Mouse (Mus musculus): Measurements from ENCODE around the gene Apom. TPM values are rescaled to one million over a fixed set of nuclear protein-coding genes. Genes with fewer than 3 reads are reported as not detected.

The Apom gene
- polyA plus RNA-seq, 1 experiment from 2014 or later: 27.5 TPM

DNA sequence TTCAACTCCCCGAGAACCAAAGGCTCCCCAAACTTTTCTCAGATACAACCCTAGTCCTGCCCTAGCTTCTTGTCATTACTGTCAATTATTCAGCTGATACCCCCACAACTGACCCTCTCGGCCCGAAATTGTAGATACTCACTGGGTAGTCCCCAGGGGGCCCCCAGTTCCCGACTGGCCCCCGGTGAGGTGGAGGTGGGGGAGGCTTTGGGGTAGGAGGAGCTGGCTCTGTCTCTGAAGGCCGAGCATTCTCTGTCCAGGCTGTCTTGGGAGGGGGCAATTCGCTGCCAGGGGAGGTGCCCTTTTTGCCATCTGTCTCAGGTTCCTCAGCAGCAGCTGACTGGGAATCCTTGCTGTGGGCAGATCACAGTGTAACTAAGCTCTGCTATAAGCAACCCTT, 27.8 kb upstream of the Apom start:
- no peak overlapping the region for H3K9ac ChIP-seq (replicated peaks; ENCODE audit: low read length)
- H3K4me3 ChIP-seq (ENCODE audit: low read length): no peak overlapping the region
- H3K9me3 ChIP-seq (ENCODE audit: low read length): no peaks in the 10 kb centered on the region
- ATAC-seq (ENCODE audit: low FRiP score, low TSS enrichment): no peak
- WGBS: 78% methylated on average over 7 of the region's 7 CpGs
- H3K27ac ChIP-seq (ENCODE audit: low read length): no peak overlapping the region
- H3K4me1 ChIP-seq (ENCODE audit: insufficient read depth, low read length): peaks cover 21% of the 10 kb centered on the region
- H3K27me3 ChIP-seq (ENCODE audit: insufficient read depth, low read length): no peaks in the 10 kb centered on the region
- H3K4me2 ChIP-seq (replicated peaks; ENCODE audit: low read depth, low read length): no peak overlapping the region
- H3K36me3 ChIP-seq (ENCODE audit: insufficient read depth, low read length): peaks cover 78% of the 10 kb centered on the region

GRCm38 (mm10) chr17:35158850-35159593, 27.2 kb upstream of the Apom start:
- peaks cover 21% of the 10 kb centered on the region for H3K4me1 ChIP-seq (ENCODE audit: insufficient read depth, low read length)
- 92% methylated on average over 16 of the region's 16 CpGs for WGBS
- ATAC-seq (ENCODE audit: low FRiP score, low TSS enrichment): no peak

GRCm38 (mm10) chr17:35157661-35158175, 25.9 kb upstream of the Apom start:
- H3K27ac ChIP-seq (ENCODE audit: low read length): no peak overlapping the region
- peaks cover 12% of the 10 kb centered on the region for H3K4me1 ChIP-seq (ENCODE audit: insufficient read depth, low read length)
- WGBS: 94% methylated on average over 8 of the region's 8 CpGs
- no peak for ATAC-seq (ENCODE audit: low FRiP score, low TSS enrichment)
- H3K27me3 ChIP-seq (ENCODE audit: insufficient read depth, low read length): no peaks in the 10 kb centered on the region
- no peak overlapping the region for H3K9ac ChIP-seq (replicated peaks; ENCODE audit: low read length)
- peaks cover 98% of the 10 kb centered on the region for H3K36me3 ChIP-seq (ENCODE audit: insufficient read depth, low read length)
- no peaks in the 10 kb centered on the region for H3K9me3 ChIP-seq (ENCODE audit: low read length)
- no peak overlapping the region for H3K4me3 ChIP-seq (ENCODE audit: low read length)
- no peak overlapping the region for H3K4me2 ChIP-seq (replicated peaks; ENCODE audit: low read depth, low read length)

More at GRCm38 (mm10) chr17:35158850-35159593, 27.2 kb upstream of the Apom start:
- H3K4me2 ChIP-seq (replicated peaks; ENCODE audit: low read depth, low read length): no peak overlapping the region
- H3K36me3 ChIP-seq (ENCODE audit: insufficient read depth, low read length): peaks cover 84% of the 10 kb centered on the region
- H3K27me3 ChIP-seq (ENCODE audit: insufficient read depth, low read length): no peaks in the 10 kb centered on the region
- no peak overlapping the region for H3K9ac ChIP-seq (replicated peaks; ENCODE audit: low read length)
- no peak overlapping the region for H3K4me3 ChIP-seq (ENCODE audit: low read length)
- H3K27ac ChIP-seq (ENCODE audit: low read length): no peak overlapping the region
- H3K9me3 ChIP-seq (ENCODE audit: low read length): no peaks in the 10 kb centered on the region

DNA sequence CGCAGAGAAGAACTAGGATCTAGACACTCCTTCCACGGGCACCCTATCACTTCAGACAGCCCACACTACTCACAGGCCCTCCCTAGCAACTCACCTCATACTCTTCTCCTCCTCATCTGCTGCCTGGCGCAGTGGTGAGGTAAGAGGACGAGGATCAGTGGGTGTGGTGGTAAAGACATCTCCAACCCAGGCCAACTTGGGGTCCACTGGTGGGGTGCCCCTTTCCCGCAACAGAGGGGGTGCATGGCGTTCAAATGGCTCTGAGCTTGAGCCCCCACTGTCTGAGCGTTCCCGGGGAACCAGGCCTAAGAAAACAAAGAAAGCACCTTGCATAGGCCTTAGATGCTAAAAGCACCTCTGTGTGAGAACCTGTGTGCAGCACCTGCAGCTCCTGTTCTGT, 25.4 kb upstream of the Apom start:
- Histone ChIP-seq H3K4me3 (ENCODE audit: low read length) (no peak overlapping the region), H3K27ac (ENCODE audit: low read length) (no peak overlapping the region), H3K4me2 (replicated peaks; ENCODE audit: low read depth, low read length) (no peak overlapping the region), H3K27me3 (ENCODE audit: insufficient read depth, low read length) (no peaks in the 10 kb centered on the region), H3K9me3 (ENCODE audit: low read length) (no peaks in the 10 kb centered on the region), H3K9ac (replicated peaks; ENCODE audit: low read length) (no peak overlapping the region), H3K36me3 (ENCODE audit: insufficient read depth, low read length) (peaks cover 99% of the 10 kb centered on the region), H3K4me1 (ENCODE audit: insufficient read depth, low read length) (peaks cover 8% of the 10 kb centered on the region)
- WGBS: 86% methylated on average over 8 of the region's 8 CpGs
- no peak for ATAC-seq (ENCODE audit: low FRiP score, low TSS enrichment)

GRCm38 (mm10) chr17:35156461-35157200, 24.8 kb upstream of the Apom start:
- no peaks in the 10 kb centered on the region for H3K27me3 ChIP-seq (ENCODE audit: insufficient read depth, low read length)
- 89% methylated on average over 33 of the region's 33 CpGs for WGBS
- ATAC-seq (ENCODE audit: low FRiP score, low TSS enrichment): no peak

GRCm38 (mm10) chr17:35155451-35155850, 23.6 kb upstream of the Apom start:
- 84% methylated on average over 12 of the region's 12 CpGs for WGBS
- H3K27me3 ChIP-seq (ENCODE audit: insufficient read depth, low read length): no peaks in the 10 kb centered on the region
- H3K36me3 ChIP-seq (ENCODE audit: insufficient read depth, low read length): peaks cover 97% of the 10 kb centered on the region
- H3K4me1 ChIP-seq (ENCODE audit: insufficient read depth, low read length): no peaks in the 10 kb centered on the region
- no peak overlapping the region for H3K4me3 ChIP-seq (ENCODE audit: low read length)
- H3K4me2 ChIP-seq (replicated peaks; ENCODE audit: low read depth, low read length): no peak overlapping the region
- H3K9me3 ChIP-seq (ENCODE audit: low read length): no peaks in the 10 kb centered on the region
- no peak for ATAC-seq (ENCODE audit: low FRiP score, low TSS enrichment)
- no peak overlapping the region for H3K9ac ChIP-seq (replicated peaks; ENCODE audit: low read length)
- H3K27ac ChIP-seq (ENCODE audit: low read length): no peak overlapping the region

More at GRCm38 (mm10) chr17:35156461-35157200, 24.8 kb upstream of the Apom start:
- peaks cover 100% of the 10 kb centered on the region for H3K36me3 ChIP-seq (ENCODE audit: insufficient read depth, low read length)
- peaks cover 1% of the 10 kb centered on the region; the same call in 1 of the 2 replicates for H3K4me1 ChIP-seq (ENCODE audit: insufficient read depth, low read length)
- H3K9me3 ChIP-seq (ENCODE audit: low read length): no peaks in the 10 kb centered on the region
- no peak overlapping the region for H3K4me3 ChIP-seq (ENCODE audit: low read length)
- no peak overlapping the region for H3K4me2 ChIP-seq (replicated peaks; ENCODE audit: low read depth, low read length)
- no peak overlapping the region for H3K9ac ChIP-seq (replicated peaks; ENCODE audit: low read length)
- no peak overlapping the region for H3K27ac ChIP-seq (ENCODE audit: low read length)

DNA sequence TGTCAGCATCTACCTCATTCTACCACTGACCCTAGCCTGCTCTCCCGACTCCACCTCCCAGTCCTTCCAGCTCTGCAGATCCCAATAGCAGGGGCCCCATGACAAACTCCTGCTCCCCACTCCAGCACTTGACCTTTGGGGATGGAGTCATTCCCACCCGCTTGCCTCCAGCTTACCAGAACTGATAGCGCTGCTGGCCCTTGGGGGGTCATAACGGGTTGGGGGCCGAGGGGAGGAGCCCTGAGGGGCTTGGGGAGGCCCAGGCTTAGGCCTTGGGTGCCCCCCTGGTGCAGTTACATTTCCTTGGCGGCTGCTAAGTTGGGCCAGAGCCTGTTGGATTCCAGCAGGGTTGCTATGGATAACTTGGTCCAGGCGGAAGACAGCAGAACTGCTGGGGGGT, 22.8 kb upstream of the Apom start:
- WGBS: 88% methylated on average over 7 of the region's 7 CpGs
- H3K27ac ChIP-seq (ENCODE audit: low read length): no peak overlapping the region
- no peak for ATAC-seq (ENCODE audit: low FRiP score, low TSS enrichment)
- peaks cover 97% of the 10 kb centered on the region for H3K36me3 ChIP-seq (ENCODE audit: insufficient read depth, low read length)
- no peaks in the 10 kb centered on the region for H3K9me3 ChIP-seq (ENCODE audit: low read length)
- no peak overlapping the region for H3K9ac ChIP-seq (replicated peaks; ENCODE audit: low read length)
- H3K4me2 ChIP-seq (replicated peaks; ENCODE audit: low read depth, low read length): no peak overlapping the region
- H3K4me1 ChIP-seq (ENCODE audit: insufficient read depth, low read length): no peaks in the 10 kb centered on the region
- no peak overlapping the region for H3K4me3 ChIP-seq (ENCODE audit: low read length)
- no peaks in the 10 kb centered on the region for H3K27me3 ChIP-seq (ENCODE audit: insufficient read depth, low read length)

GRCm38 (mm10) chr17:35153931-35154330, 22.1 kb upstream of the Apom start:
- H3K36me3 ChIP-seq (ENCODE audit: insufficient read depth, low read length): peaks cover 96% of the 10 kb centered on the region
- H3K27ac ChIP-seq (ENCODE audit: low read length): no peak overlapping the region
- H3K9me3 ChIP-seq (ENCODE audit: low read length): no peaks in the 10 kb centered on the region
- no peak overlapping the region for H3K9ac ChIP-seq (replicated peaks; ENCODE audit: low read length)
- H3K4me3 ChIP-seq (ENCODE audit: low read length): no peak overlapping the region
- no peaks in the 10 kb centered on the region for H3K27me3 ChIP-seq (ENCODE audit: insufficient read depth, low read length)
- no peaks in the 10 kb centered on the region for H3K4me1 ChIP-seq (ENCODE audit: insufficient read depth, low read length)
- WGBS: 88% methylated on average over 4 of the region's 4 CpGs
- ATAC-seq (ENCODE audit: low FRiP score, low TSS enrichment): no peak
- H3K4me2 ChIP-seq (replicated peaks; ENCODE audit: low read depth, low read length): no peak overlapping the region

GRCm38 (mm10) chr17:35153077-35153476, 21.2 kb upstream of the Apom start:
- Histone ChIP-seq H3K4me1 (ENCODE audit: insufficient read depth, low read length) (no peaks in the 10 kb centered on the region), H3K9me3 (ENCODE audit: low read length) (no peaks in the 10 kb centered on the region), H3K4me2 (replicated peaks; ENCODE audit: low read depth, low read length) (no peak overlapping the region), H3K9ac (replicated peaks; ENCODE audit: low read length) (no peak overlapping the region), H3K36me3 (ENCODE audit: insufficient read depth, low read length) (peaks cover 95% of the 10 kb centered on the region), H3K4me3 (ENCODE audit: low read length) (no peak overlapping the region), H3K27me3 (ENCODE audit: insufficient read depth, low read length) (no peaks in the 10 kb centered on the region), H3K27ac (ENCODE audit: low read length) (no peak overlapping the region)
- no peak for ATAC-seq (ENCODE audit: low FRiP score, low TSS enrichment)
- WGBS: 89% methylated on average over 9 of the region's 9 CpGs

- no peaks in the 10 kb centered on the region for H3K27me3 ChIP-seq (ENCODE audit: insufficient read depth, low read length)
- H3K4me2 ChIP-seq (replicated peaks; ENCODE audit: low read depth, low read length): no peak overlapping the region
- no peaks in the 10 kb centered on the region for H3K9me3 ChIP-seq (ENCODE audit: low read length)
- no peaks in the 10 kb centered on the region for H3K4me1 ChIP-seq (ENCODE audit: insufficient read depth, low read length)
- no peak overlapping the region for H3K27ac ChIP-seq (ENCODE audit: low read length)
- H3K36me3 ChIP-seq (ENCODE audit: insufficient read depth, low read length): peaks cover 92% of the 10 kb centered on the region
- WGBS: 90% methylated on average over 4 of the region's 4 CpGs
- no peak overlapping the region for H3K4me3 ChIP-seq (ENCODE audit: low read length)
- ATAC-seq (ENCODE audit: low FRiP score, low TSS enrichment): no peak
- no peak overlapping the region for H3K9ac ChIP-seq (replicated peaks; ENCODE audit: low read length)
These were observed 20.3 kb upstream of the Apom start for GRCm38 (mm10) chr17:35152121-35152520.
